Mouse (Mus musculus): Measurements from ENCODE around the gene Gpatch11. TPM values are rescaled to one million over a fixed set of nuclear protein-coding genes. Genes with fewer than 3 reads are reported as not detected.
"Not testable (repeated sequence)": the region's sequence is repeated elsewhere in the genome, so short reads cannot be mapped to it uniquely, and the experiment has no call there.

Gene Gpatch11
- polyA plus RNA-seq (2012; rRNA removed), result 14.4 and 26.0 TPM in 2 replicates
- 42.5 and 52.4 TPM in 2 replicates for polyA plus RNA-seq (2014; fragmentation: Nextera tagmentation; extraction: Ambion mirVana)

DNA sequence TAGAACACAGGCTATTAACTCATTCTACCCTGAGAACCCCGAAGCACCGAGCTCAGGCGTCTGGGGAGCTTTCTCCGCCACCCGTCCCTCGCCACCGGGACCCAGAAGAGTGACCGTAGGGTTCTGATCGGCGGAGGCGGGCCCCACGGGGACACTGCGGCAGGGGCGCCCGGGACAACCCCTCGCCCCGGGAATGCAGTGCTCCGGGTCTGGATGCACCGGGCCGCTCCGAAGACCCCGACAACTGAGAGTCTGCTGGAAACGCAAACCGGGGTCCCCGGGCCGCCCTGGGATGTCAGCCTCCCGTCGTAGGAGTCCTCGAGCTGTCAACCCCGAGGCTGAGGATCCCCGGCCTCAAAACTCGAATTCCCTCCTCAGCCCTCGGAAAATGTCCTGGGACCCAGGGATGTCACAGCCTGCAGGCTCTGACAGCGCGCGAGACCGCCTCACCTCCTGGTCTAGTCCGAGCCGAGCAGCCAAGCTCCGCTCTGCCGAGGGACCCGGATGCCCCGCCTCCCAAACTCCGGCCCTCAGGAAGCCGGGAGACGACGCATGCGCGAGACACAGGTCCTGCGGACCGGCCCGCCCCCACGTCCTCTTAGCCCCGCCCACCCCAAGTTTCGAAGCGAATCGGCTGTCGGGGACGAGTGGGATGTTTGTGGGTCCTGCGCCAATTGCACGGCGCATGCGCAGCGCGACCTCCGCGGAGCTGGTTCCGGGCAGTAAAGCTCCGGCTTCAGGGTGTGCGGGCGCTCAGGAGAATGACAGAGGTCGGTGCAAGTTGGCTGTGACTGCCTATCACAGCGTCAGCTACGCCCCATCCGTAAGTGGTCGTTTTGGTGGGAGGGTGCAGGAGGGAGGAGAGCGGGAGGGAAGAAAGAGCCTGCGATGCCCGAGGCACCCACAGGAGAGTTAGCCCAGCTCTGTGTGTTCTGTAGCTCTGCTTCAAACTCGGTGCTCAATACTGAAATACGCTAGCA lies at the start of gene Gpatch11, which contains the start of gene Heatr5b:
TSS of gene Gpatch11 (plus strand) at position 712 of the 980 bp plus-strand sequence.
TSS of gene Heatr5b (minus strand) at position 509 of the 980 bp plus-strand sequence.
- under 1% methylated on average over 80 of the region's 81 CpGs for WGBS
- Histone ChIP-seq H3K4me1 (ENCODE audit: control insufficient read depth, insufficient read depth, low read length) (no peaks in the 10 kb centered on the region), H3K27me3 (ENCODE audit: control insufficient read depth, insufficient read depth, low read length) (no peaks in the 10 kb centered on the region), H3K4me3 (replicated peaks; ENCODE audit: low read length) (peak within 1 kb of the TSS; percentile 80), H3K27ac (replicated peaks; ENCODE audit: low read depth, low read length) (peak within 1 kb of the TSS; percentile 74), H3K9me3 (ENCODE audit: control insufficient read depth, low read length) (no peaks in the 10 kb centered on the region), H3K9ac (ENCODE audit: low read depth, low read length, severe bottlenecking) (peak within 1 kb of the TSS; percentile 81), H3K4me2 (replicated peaks; ENCODE audit: low read depth, low read length, severe bottlenecking) (peak within 1 kb of the TSS; percentile 81), H3K36me3 (ENCODE audit: control insufficient read depth, insufficient read depth, low read length) (peaks cover 32% of the 10 kb centered on the region)
- DNase-seq (ENCODE audit: low spot score), result peak; percentile 97
- peak; percentile 98 for ATAC-seq (ENCODE audit: low FRiP score, low read depth)
- TF ChIP-seq POLR2A (IDR thresholded peaks at IDR 0.05; ENCODE audit: borderline replicate concordance, extremely low read depth, insufficient read depth, insufficient read length), result peak; percentile 64; the same call in 1 of the 2 replicates

DNA sequence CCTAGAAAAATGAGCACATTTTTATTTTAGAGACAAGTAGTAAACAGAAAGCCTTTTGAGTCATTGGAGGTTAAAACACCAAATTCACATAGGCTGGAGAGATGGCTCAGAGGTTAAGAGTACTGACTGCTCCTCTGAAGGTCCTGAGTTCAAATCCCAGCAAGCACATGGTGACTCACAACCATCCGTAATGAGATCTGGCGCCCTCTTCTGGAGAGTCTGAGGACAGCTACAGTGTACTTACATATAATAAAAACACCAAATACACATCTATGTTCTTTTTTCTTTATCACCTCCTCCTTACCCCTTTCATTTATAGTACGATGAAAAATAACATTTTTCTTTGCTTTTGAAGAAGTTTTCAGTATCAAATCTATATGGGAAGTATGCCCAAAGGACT lies 47.1 kb upstream of the Gpatch11 start:
- not testable (repeated sequence) for H3K9me3 ChIP-seq (ENCODE audit: control insufficient read depth, low read length); H3K27me3 ChIP-seq (ENCODE audit: control insufficient read depth, insufficient read depth, low read length); H3K27ac ChIP-seq (replicated peaks; ENCODE audit: low read depth, low read length); DNase-seq (ENCODE audit: low spot score); H3K4me2 ChIP-seq (replicated peaks; ENCODE audit: low read depth, low read length, severe bottlenecking); H3K9ac ChIP-seq (ENCODE audit: low read depth, low read length, severe bottlenecking); ATAC-seq (ENCODE audit: low FRiP score, low read depth); H3K4me3 ChIP-seq (replicated peaks; ENCODE audit: low read length); H3K4me1 ChIP-seq (ENCODE audit: control insufficient read depth, insufficient read depth, low read length)
- H3K36me3 ChIP-seq (ENCODE audit: control insufficient read depth, insufficient read depth, low read length), result peaks cover 38% of the 10 kb centered on the region
- 77% methylated on average over 3 of the region's 3 CpGs for WGBS

DNA sequence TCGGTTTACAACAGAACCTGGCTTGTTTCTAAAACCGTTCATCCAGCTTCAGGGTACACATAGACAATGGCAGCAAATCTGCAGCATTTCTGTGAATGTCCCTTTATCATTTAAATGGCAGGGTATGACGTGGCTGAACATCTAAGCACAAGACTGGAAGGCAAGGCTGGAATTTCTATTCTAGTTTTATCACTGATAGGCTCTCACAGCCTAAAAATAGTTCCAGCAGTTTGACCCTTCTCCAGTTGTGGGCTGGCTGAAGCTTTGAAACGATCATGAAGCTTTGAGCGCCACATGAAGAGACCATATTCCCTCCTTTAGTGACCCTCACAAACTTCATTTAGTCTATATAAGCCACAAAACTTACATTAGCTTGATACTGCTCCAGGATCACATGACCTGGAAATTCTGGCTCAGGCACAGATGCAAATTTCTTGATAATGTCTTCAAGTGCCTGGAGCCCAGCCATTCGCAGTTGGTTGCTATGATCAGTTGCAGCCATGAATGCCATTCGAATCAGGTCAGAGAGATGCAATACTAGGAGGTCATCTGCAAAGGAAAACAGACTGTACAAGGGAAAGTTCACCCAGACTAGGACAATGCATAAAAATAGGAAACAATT lies 44.2 kb upstream of the Gpatch11 start:
- no peak for TF ChIP-seq POLR2A (IDR thresholded peaks at IDR 0.05; ENCODE audit: borderline replicate concordance, extremely low read depth, insufficient read depth, insufficient read length)
- Histone ChIP-seq H3K4me1 (ENCODE audit: control insufficient read depth, insufficient read depth, low read length) (no peaks in the 10 kb centered on the region), H3K4me3 (replicated peaks; ENCODE audit: low read length) (no peak overlapping the region), H3K36me3 (ENCODE audit: control insufficient read depth, insufficient read depth, low read length) (peaks cover 52% of the 10 kb centered on the region), H3K27me3 (ENCODE audit: control insufficient read depth, insufficient read depth, low read length) (no peaks in the 10 kb centered on the region), H3K9ac (ENCODE audit: low read depth, low read length, severe bottlenecking) (no peak overlapping the region), H3K9me3 (ENCODE audit: control insufficient read depth, low read length) (no peaks in the 10 kb centered on the region), H3K27ac (replicated peaks; ENCODE audit: low read depth, low read length) (no peak overlapping the region), H3K4me2 (replicated peaks; ENCODE audit: low read depth, low read length, severe bottlenecking) (no peak overlapping the region)
- ATAC-seq (ENCODE audit: low FRiP score, low read depth) (no peak), DNase-seq (ENCODE audit: low spot score) (no peak)
- 86% methylated on average over 7 of the region's 7 CpGs for WGBS

DNA sequence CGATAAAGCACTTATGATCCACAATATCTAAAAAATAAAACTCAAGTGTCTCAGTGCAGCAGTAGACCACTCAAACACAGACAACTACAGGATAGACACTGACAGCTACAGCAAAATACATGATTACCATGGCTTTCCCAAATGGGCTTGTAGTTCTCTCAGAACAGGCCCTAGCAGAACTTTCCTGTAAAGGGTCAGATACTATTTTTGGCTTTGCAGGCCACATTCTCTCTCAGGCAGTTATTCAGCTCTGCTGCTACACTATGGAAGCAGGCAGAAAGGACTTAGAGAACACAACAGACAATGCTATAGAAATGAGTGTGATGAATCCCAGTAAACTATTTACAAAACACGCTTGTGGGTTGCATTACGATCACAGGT lies 43.7 kb upstream of the Gpatch11 start:
- Histone ChIP-seq H3K36me3 (ENCODE audit: control insufficient read depth, insufficient read depth, low read length) (peaks cover 57% of the 10 kb centered on the region), H3K4me1 (ENCODE audit: control insufficient read depth, insufficient read depth, low read length) (no peaks in the 10 kb centered on the region), H3K27me3 (ENCODE audit: control insufficient read depth, insufficient read depth, low read length) (no peaks in the 10 kb centered on the region), H3K27ac (replicated peaks; ENCODE audit: low read depth, low read length) (no peak overlapping the region), H3K9me3 (ENCODE audit: control insufficient read depth, low read length) (no peaks in the 10 kb centered on the region), H3K9ac (ENCODE audit: low read depth, low read length, severe bottlenecking) (no peak overlapping the region), H3K4me3 (replicated peaks; ENCODE audit: low read length) (no peak overlapping the region), H3K4me2 (replicated peaks; ENCODE audit: low read depth, low read length, severe bottlenecking) (no peak overlapping the region)
- no peak for TF ChIP-seq POLR2A (IDR thresholded peaks at IDR 0.05; ENCODE audit: borderline replicate concordance, extremely low read depth, insufficient read depth, insufficient read length)
- ATAC-seq (ENCODE audit: low FRiP score, low read depth) (no peak), DNase-seq (ENCODE audit: low spot score) (no peak)
- WGBS, result 93% methylated on average over 3 of the region's 3 CpGs

DNA sequence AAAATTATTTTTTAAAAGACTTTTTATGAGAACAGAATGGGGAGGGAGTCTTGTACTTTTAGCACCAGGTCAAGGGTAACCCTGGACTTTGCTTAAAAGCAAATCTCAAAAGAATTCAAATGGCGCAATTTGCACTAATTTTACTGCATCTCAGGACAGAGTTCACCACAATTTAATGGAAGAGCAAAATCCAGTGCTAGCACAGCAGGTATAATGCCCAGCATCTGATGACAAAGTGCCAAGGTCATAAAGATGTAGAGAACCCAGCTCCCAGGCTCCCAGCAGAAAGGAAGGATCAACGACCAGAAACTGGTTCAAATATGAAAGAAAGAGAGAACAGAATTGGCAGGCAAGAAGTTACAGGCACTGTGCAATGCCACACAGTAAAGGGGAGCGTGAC lies 43.2 kb upstream of the Gpatch11 start:
- Histone ChIP-seq H3K27ac (replicated peaks; ENCODE audit: low read depth, low read length) (no peak overlapping the region), H3K27me3 (ENCODE audit: control insufficient read depth, insufficient read depth, low read length) (no peaks in the 10 kb centered on the region), H3K4me3 (replicated peaks; ENCODE audit: low read length) (no peak overlapping the region), H3K4me1 (ENCODE audit: control insufficient read depth, insufficient read depth, low read length) (no peaks in the 10 kb centered on the region), H3K4me2 (replicated peaks; ENCODE audit: low read depth, low read length, severe bottlenecking) (no peak overlapping the region), H3K9ac (ENCODE audit: low read depth, low read length, severe bottlenecking) (no peak overlapping the region), H3K9me3 (ENCODE audit: control insufficient read depth, low read length) (no peaks in the 10 kb centered on the region), H3K36me3 (ENCODE audit: control insufficient read depth, insufficient read depth, low read length) (peaks cover 57% of the 10 kb centered on the region)
- WGBS, result 74% methylated on average over 3 of the region's 3 CpGs
- no peak for ATAC-seq (ENCODE audit: low FRiP score, low read depth)
- no peak for TF ChIP-seq POLR2A (IDR thresholded peaks at IDR 0.05; ENCODE audit: borderline replicate concordance, extremely low read depth, insufficient read depth, insufficient read length)
- no peak for DNase-seq (ENCODE audit: low spot score)
